Mouse (Mus musculus) G1E-ER4 (cell line): Measurements from ENCODE around the gene Anapc4. TPM values are rescaled to one million over a fixed set of nuclear protein-coding genes. Genes with fewer than 3 reads are reported as not detected.

Source experiments
- GATA1 ChIP-seq: IDR thresholded peaks from one replicate; pipeline ENCODE4 v1.8.0; 2012; ENCODE audit warnings: low read length, inconsistent platforms
- polyA plus RNA-seq: library from polyadenylated mRNA; stranded (reverse); fragments of >175 nt; gene quantifications from 2 replicates; pipeline ENCODE4 v1.2.3, GENCODE M21; 2012

Gene Anapc4
- polyA plus RNA-seq, 1 experiment, result 8.1 TPM

DNA sequence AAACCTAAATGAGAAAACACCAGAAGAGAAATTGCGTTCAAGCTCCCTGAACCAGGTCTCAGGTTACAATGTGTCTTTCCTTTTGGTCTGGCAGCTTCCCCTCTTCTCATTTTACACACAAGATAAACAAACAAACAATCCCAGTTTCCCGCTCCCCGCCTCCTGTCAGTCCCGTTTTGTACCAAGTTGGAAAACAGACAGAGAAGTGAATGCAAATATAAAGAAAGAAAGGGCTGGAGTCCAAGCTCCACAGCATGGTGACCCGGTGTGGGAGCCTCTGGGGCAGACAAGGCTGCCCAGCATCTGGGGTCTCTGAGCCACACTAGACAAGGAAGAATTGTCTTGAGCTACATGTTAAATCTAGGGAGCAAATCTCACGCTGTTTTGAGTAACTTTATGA is 70.9 kb downstream of the Anapc4 start:
- no peak for TF ChIP-seq GATA1

DNA sequence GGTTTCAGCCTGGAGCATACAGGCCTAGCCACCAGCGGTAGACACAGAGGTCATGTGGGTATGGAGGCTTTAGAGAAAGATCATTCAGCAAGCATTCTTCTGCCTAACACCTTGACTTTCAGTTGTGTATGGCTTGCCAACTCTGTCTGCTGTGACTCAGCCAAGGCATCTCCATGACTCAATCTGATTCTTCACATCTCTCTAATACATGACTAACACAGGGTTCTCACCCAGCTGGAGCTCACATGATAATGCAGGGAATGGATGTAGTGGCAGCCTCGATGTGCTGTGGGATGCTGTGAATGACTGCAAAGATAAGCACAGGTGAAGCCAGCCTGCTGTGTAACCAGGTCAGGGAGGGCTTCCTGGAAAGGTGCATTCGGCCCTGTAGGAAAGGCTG is 74.4 kb downstream of the Anapc4 start:
- no peak for TF ChIP-seq GATA1

DNA sequence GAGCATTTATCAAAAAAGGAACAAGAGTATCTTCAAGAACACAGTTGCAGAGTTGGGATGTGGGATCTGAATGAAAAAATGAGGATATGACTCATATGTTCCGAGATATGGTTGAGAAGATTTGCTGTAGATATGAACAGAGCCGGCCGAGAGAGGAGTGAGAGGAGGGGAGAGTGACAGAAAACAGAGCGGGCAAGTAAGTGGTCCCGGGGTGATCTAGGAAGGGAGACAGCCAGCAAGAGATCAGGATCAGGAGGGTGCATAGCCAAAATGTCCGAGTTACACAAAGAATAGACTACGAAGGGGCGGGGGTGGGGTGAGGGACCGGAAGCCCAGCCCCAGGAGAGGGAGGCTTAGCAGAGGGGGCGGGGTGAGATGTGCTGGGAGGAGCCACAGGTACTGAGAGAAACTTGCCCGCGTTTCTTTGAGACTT is 76.4 kb downstream of the Anapc4 start:
- TF ChIP-seq GATA1, result no peak

DNA sequence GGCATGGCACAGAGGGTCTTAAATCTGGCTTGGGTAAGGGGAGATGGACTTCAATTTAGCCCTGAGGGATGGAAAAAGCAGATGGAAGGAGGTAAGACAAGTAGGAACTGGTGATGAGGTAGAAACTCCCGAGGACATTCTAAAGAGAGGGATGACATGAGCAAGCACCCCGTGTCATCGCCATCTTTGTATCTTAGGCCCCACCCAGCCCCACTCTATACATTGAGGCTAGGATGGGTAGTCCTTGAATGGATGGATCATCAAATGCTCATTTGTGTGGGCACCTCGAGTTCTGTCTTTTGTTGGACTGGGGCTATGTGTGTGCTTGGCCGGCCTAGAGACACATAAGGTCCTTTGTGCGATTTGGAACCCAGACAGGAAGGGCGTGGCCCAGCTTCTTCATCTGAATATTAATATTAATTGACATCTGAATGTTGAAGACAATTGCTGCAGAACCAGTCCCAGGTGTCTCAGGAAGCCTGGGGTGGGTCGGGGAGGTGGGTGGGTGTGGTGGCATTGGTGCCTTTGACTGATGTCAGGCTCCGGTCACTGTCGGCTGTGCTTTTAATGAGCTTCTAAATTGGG is 77.6 kb downstream of the Anapc4 start:
- no peak for TF ChIP-seq GATA1

DNA sequence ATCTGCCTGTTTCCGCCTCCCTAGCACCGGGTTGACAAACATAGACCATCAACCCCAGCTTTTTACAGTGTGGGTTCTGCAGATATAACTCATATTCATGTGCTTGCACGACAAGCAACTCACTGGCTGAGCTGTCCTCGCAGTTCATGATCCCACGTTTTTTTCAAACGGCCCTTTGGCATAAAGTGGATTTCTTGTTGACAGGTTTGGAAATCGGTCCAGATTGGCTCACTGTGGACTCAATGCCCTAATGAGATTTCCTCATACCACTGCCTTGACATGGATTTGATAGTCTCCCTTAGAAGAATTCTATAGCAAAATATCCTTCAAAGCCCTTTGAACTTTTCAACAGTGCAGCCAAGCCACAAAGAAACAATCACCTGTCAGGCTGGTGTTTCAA is 79.9 kb downstream of the Anapc4 start:
- TF ChIP-seq GATA1, result no peak

DNA sequence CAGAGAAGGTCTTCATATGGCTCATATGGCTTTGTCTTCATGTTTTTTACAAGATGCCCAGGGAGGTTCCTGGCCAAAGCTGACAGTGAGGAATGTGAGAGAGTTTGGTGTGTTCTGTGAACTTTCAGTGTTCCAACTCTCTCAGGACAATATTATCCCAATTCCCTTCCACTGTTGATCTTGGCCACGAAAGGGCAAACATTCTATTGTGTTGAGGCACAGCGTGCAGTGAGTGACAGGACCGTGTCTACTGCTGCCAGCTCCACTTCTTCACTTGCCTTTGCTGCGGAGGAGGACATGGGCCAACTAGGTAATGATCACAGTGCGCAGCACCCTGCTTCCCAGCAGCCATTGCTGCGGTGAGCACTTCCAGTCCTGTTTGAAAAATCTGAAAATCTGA is 82.4 kb downstream of the Anapc4 start:
- TF ChIP-seq GATA1, result no peak

Other genes starting within 250 kb of the Anapc4 start
- gene Sepsecs, start 164.3 kb upstream of the Anapc4 start, polyA plus RNA-seq, result 1.4 and 1.5 TPM in 2 replicates
- 24.4 and 35.5 TPM in 2 replicates for gene Pi4k2b, start 92.4 kb upstream of the Anapc4 start, polyA plus RNA-seq
- gene Zcchc4, start 58.6 kb upstream of the Anapc4 start, polyA plus RNA-seq, result 15.8 and 43.6 TPM in 2 replicates
- gene Slc34a2, start 204.1 kb downstream of the Anapc4 start, polyA plus RNA-seq, result not detected in 2 replicates